Mouse (Mus musculus) forebrain, embryonic 13.5 days (tissue): ENCODE data around the gene Zfyve27. TPM values are rescaled to one million over a fixed set of nuclear protein-coding genes. Genes with fewer than 3 reads are reported as not detected.

Experiments used
- ATAC-seq: fragments of 200-750 bp; cut with Nextera tagmentation; 2 replicates; pipeline ENCODE4 v1.8.0; 2017
- H3K27ac ChIP-seq: fragments of 300-500 bp; sonication (generic); 2 replicates; pipeline ENCODE4 v1.5.1; 2015; ENCODE audit warnings: inconsistent platforms, mild to moderate bottlenecking, moderate library complexity
- H3K27me3 ChIP-seq: fragments of 300-500 bp; sonication (generic); 2 replicates; pipeline ENCODE4 v1.6.1; 2015; ENCODE audit warnings: mild to moderate bottlenecking, inconsistent platforms
- H3K36me3 ChIP-seq: fragments of 300-500 bp; sonication (generic); 2 replicates; pipeline ENCODE4 v1.6.1; 2015; ENCODE audit warnings: mild to moderate bottlenecking, inconsistent platforms; ENCODE audit not compliant: poor library complexity, severe bottlenecking
- H3K4me1 ChIP-seq: fragments of 300-500 bp; sonication (generic); 2 replicates; pipeline ENCODE4 v1.6.1; 2015; ENCODE audit warnings: inconsistent platforms
- H3K4me2 ChIP-seq: fragments of 300-500 bp; sonication (generic); 2 replicates; pipeline ENCODE4 v1.6.1; 2015; ENCODE audit warnings: inconsistent platforms, mild to moderate bottlenecking, moderate library complexity
- H3K4me3 ChIP-seq: fragments of 300-500 bp; sonication (generic); 2 replicates; pipeline ENCODE4 v1.5.1; 2015; ENCODE audit warnings: mild to moderate bottlenecking, inconsistent platforms
- H3K9ac ChIP-seq: fragments of 300-500 bp; sonication (generic); 2 replicates; pipeline ENCODE4 v1.6.1; 2015; ENCODE audit warnings: mild to moderate bottlenecking, inconsistent platforms
- H3K9me3 ChIP-seq: fragments of 300-500 bp; sonication (generic); replicated peaks from 2 replicates; pipeline ENCODE4 v1.6.1; 2016; ENCODE audit warnings: inconsistent platforms
- WGBS: fragments of 180-500 bp; shearing (Covaris S2); methylation state at CpG from one replicate; pipeline ENCODE4 v1.1.7; 2015; 5-methylcytosine and 5-hydroxymethylcytosine counted together
- polyA plus RNA-seq: library from polyadenylated mRNA; unstranded; fragments of >200 nt; fragmentation: Nextera tagmentation; extraction: Ambion mirVana; gene quantifications from 2 replicates; pipeline ENCODE4 v1.2.1, GENCODE M21; 2015

The Zfyve27 gene
- polyA plus RNA-seq, 1 experiment from 2014 or later, result 43.5 TPM

DNA sequence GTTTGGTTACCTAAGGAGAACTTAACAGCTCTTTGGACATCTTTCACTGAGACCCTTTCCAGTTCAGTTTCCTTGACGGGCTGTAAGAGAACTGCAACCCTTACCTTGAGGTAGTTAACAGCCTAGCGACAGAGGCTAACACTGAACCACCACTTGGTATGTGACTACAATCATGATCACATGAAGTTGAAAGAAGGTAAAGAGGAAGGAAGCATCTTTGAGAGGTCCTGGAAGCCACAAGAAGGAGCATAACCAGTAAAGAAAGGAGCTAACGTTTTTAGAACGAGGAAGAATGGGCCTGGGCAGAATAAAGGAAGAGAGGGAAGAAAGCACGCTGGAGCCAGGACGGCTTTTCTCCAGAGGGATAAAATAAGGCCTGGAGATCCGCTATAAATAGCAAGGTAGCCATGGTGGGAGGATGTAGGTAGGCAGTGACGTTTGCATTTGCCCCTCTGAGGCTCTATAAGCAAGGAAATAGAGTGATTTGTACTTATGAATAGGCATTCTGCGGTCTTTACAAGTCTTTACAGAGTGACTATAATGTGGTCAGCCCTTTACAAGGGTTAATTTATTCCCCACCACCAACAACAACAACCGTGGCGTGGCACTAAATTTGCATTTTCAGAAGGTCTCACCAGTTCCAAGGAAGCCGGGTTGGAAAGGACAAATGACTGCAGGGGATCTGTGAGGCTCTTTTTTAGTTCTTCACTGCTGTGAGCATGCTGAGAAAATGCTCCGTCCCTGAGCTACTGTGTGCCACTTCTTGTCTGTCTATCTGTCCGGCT, 34.0 kb upstream of the Zfyve27 start:
- Histone ChIP-seq H3K4me3 (peak overlapping the region; percentile 60), H3K9ac (peak overlapping the region; percentile 38), H3K4me1 (peaks cover 24% of the 10 kb centered on the region), H3K36me3 (peaks cover 7% of the 10 kb centered on the region), H3K27ac (peak overlapping the region; percentile 60), H3K9me3 (no peaks in the 10 kb centered on the region), H3K27me3 (peaks cover 8% of the 10 kb centered on the region; the same call in 1 of the 2 replicates), H3K4me2 (peak overlapping the region; percentile 85)
- 14% methylated on average over 14 of the region's 14 CpGs for WGBS
- ATAC-seq, result no peak; the same call in 1 of the 2 replicates

DNA sequence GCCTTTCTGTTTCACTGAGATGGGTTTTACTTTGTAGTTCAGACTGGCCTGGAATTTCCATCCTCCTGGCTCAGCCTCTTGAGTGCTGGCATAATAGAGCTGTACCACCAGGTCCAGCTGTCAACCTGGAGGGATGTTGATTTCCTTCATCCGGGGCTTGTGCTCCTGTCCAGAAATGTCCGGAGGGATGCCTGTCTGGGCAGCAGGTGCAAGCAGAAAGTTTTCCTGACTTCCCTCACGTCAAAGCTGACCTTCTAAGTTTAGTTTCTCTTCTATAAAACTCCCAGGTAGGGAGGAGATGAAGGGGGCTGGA, 33.5 kb upstream of the Zfyve27 start:
- Histone ChIP-seq H3K9ac (no peak overlapping the region), H3K4me1 (peaks cover 24% of the 10 kb centered on the region), H3K36me3 (peaks cover 2% of the 10 kb centered on the region; the same call in 1 of the 2 replicates), H3K9me3 (no peaks in the 10 kb centered on the region), H3K4me3 (no peak overlapping the region), H3K4me2 (no peak overlapping the region; the same call in 1 of the 2 replicates), H3K27me3 (peaks cover 8% of the 10 kb centered on the region; the same call in 1 of the 2 replicates), H3K27ac (peak overlapping the region; percentile 6; the same call in 1 of the 2 replicates)
- WGBS, result 66% methylated on average over 3 of the region's 3 CpGs
- no peak for ATAC-seq

DNA sequence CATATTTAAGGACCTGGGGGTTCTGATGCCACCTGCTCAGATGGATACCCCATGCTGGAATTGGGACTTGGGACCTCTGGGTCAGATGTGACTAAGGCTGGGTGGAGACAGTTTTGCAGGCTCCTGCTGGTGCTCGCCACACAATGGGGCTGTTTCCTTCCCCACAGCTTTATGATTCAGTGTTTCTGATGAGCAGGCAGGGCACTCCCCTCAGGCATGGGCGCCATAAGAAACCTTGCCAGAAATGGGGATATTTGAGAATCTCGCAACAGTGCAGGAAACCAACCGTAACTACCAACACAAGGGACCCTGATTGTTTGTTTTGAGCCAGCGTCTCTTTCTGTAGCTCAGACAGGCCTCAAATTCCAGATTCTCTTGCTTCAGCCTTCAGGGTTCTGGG, 32.6 kb upstream of the Zfyve27 start:
- no peak for ATAC-seq
- WGBS, result 81% methylated on average over 5 of the region's 5 CpGs
- Histone ChIP-seq H3K9me3 (no peaks in the 10 kb centered on the region), H3K27ac (no peak overlapping the region), H3K4me3 (no peak overlapping the region), H3K4me1 (peaks cover 27% of the 10 kb centered on the region), H3K36me3 (no peaks in the 10 kb centered on the region), H3K27me3 (peaks cover 8% of the 10 kb centered on the region; the same call in 1 of the 2 replicates), H3K9ac (no peak overlapping the region), H3K4me2 (no peak overlapping the region)

DNA sequence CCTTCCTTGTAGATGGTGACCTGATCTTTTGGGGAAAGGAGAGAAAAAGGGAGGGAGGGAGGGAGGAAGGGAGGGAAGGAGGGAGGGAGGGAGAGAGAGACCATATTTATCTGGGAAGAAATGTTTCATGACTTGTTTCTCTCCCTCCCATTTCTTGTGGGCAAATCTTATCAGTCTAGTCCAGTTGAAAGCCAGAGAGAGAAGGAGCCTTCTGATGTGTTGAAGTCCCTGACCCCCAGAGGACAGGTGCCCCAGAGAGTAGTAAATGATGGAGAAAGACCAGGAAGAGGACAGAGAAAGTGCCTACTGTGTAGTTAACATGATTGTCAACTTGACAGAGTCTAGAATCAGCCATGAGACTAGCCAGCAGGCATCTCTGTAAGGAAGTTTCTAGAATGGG, 28.7 kb upstream of the Zfyve27 start:
- no peak overlapping the region for H3K4me3 ChIP-seq
- no peaks in the 10 kb centered on the region for H3K9me3 ChIP-seq
- no peaks in the 10 kb centered on the region for H3K27me3 ChIP-seq
- ATAC-seq, result no peak
- H3K4me1 ChIP-seq, result peaks cover 10% of the 10 kb centered on the region
- H3K27ac ChIP-seq, result no peak overlapping the region
- no peak overlapping the region for H3K4me2 ChIP-seq
- no peaks in the 10 kb centered on the region for H3K36me3 ChIP-seq
- H3K9ac ChIP-seq, result no peak overlapping the region

DNA sequence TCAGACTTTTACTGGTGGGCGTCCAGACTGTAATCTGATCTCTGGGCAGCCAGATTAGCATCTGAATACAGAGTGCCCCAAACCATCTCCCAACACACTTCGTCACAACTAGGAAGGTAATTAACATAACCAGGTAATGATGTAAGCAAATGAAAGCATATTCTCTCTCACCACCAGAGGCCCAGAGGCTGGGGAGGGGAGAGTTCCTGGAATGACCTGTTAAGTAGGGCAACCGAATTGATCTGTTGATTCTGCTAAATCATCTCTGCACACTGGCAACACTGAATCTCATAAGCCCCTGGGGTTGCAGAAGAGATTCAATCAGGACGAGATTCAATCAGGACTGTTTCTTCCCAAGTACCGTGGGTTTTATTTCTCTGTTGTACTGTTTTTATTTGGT, 27.6 kb upstream of the Zfyve27 start:
- H3K4me2 ChIP-seq, result no peak overlapping the region
- WGBS, result 19% methylated on average over 5 of the region's 5 CpGs
- no peaks in the 10 kb centered on the region for H3K27me3 ChIP-seq

DNA sequence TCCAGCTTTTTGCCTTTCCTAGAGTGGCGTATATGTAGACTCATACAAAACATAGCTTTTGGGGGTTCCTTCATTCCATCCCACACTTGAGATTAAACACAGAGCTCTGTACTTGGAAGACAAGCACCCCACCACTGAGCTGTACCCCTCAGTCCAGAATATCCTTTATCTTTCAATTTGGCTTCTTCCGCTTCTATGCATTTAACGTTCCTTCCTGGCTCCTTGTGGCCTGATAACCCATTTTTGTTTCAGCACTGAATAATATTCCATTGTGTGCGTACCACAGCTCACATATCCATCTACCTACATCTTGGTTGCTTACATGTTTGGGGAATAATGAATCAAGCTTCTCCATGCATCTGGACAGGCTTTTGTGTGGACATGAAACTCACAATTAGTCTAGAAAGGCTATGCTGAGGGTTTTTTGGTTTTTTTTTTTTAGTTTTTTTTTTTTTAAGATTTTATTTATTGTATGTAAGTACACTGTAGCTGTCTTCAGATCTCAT, 26.5 kb upstream of the Zfyve27 start:
- no peak for ATAC-seq
- Histone ChIP-seq H3K27me3 (no peaks in the 10 kb centered on the region), H3K9me3 (no peaks in the 10 kb centered on the region), H3K4me2 (no peak overlapping the region), H3K4me1 (peaks cover 6% of the 10 kb centered on the region; the same call in 1 of the 2 replicates), H3K4me3 (no peak overlapping the region), H3K9ac (no peak overlapping the region), H3K27ac (no peak overlapping the region), H3K36me3 (no peaks in the 10 kb centered on the region)
- 89% methylated on average over 4 of the region's 4 CpGs for WGBS

More for the DNA sequence above, 27.6 kb upstream of the Zfyve27 start:
- Histone ChIP-seq H3K9me3 (no peaks in the 10 kb centered on the region), H3K4me1 (peaks cover 6% of the 10 kb centered on the region; the same call in 1 of the 2 replicates), H3K4me3 (no peak overlapping the region), H3K27ac (no peak overlapping the region), H3K9ac (no peak overlapping the region), H3K36me3 (no peaks in the 10 kb centered on the region)
- no peak for ATAC-seq

DNA sequence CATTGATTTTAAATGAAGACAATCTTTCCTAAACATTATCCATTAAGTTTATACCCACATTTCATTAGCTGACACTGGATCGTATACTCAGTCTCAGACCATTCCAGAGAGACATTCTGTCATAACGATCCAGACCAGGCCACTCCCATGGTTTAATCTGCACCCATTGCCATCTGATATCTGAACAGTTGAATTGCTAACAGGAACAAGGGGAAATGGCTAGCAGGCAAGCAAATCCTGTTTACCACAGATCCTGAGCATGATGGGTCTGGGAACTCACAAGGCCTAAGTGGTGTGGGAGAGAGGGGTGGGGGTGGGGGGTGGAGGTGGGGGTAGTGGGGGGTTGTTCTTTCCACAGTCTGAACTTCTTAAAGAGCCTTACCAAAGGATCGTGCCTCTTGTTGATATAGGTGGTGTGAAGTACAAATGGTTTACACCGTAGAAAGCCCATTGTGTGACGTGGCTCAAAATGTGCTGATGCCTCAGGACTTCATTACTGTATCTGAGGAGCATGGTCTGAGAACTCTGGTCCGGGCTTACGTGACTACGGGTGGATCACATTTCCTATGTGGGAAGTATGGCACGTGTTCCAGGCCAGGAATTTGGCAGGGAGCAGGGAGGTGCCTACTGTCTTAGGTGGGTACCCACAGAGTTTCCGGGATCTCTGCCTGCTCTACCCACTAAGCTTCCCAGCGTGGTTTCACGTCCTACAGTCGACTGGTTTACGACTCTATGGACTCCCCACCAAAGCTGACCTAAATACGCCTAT, 25.1 kb upstream of the Zfyve27 start:
- no peak overlapping the region for H3K27ac ChIP-seq
- H3K4me2 ChIP-seq, result no peak overlapping the region
- no peaks in the 10 kb centered on the region for H3K9me3 ChIP-seq
- 93% methylated on average over 15 of the region's 15 CpGs for WGBS
- H3K36me3 ChIP-seq, result no peaks in the 10 kb centered on the region
- no peaks in the 10 kb centered on the region for H3K27me3 ChIP-seq
- no peak overlapping the region for H3K4me3 ChIP-seq
- H3K9ac ChIP-seq, result no peak overlapping the region
- no peak for ATAC-seq
- H3K4me1 ChIP-seq, result peaks cover 6% of the 10 kb centered on the region; the same call in 1 of the 2 replicates

DNA sequence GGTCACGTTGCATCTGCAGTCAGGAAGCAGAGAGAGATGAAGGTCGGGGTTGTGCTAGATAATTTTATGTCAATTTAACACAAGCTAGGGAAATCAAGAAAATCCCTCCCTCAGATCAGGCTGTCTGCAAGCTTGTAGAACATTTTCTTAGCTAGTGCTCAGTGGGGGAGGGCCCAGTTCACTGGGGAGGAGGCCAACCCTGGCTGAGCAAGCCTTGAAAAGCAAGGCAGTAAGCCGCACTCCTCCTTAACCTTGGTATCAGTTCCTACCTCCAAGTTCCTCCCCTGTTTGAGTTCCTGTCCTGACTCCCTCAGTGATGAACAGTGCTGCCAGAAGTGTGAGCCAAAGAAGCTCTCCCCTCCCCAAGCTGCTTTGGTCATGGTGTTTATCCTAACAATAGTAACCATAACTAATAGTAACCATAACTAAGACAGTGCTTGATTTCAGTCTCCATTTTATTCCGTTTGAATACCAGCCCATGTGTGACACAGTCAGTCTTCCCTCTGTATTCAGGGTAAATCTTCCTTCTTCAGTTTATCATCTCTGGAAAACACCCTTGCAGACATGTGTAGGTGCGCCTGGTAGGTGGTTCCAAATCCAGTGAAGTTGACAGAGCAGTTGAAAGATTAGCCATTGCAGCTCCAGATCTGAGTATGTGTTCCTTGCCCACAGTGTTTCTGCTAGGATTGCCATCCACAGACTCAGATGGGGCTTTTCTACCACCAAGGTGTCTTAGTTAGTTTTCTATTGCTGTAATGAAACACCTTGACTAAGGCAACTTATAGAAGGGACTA, 23.8 kb upstream of the Zfyve27 start:
- 88% methylated on average over 5 of the region's 5 CpGs for WGBS
- no peak overlapping the region for H3K27ac ChIP-seq
- H3K4me2 ChIP-seq, result no peak overlapping the region
- ATAC-seq, result no peak
- H3K9me3 ChIP-seq, result no peaks in the 10 kb centered on the region
- no peaks in the 10 kb centered on the region for H3K36me3 ChIP-seq
- no peak overlapping the region for H3K9ac ChIP-seq
- peaks cover 6% of the 10 kb centered on the region; the same call in 1 of the 2 replicates for H3K4me1 ChIP-seq
- no peaks in the 10 kb centered on the region for H3K27me3 ChIP-seq
- H3K4me3 ChIP-seq, result no peak overlapping the region

DNA sequence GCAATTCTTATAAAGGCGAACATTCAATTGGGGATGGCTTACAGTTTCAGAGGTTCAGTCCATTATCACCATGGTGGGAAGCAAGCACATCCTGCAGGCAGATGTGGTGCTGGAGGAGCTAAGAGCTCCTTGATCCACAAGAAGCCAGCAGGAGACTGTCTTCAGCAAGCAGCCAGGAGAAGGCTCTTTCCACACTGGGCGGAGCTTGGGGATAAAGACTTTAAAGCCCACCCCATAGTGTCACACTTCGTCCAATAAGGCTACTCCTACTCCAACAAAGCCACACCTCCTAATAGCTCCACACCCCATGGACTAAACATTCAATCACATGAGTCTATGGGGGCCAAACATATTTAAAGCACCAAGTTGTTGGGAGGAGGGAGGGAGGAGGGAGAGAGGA, 21.8 kb upstream of the Zfyve27 start:
- Histone ChIP-seq H3K4me1 (0 out of 2 replicates have a peak, but pooled peaks cover 1% of the 10 kb centered on the region), H3K27me3 (peaks cover 17% of the 10 kb centered on the region), H3K9me3 (no peaks in the 10 kb centered on the region), H3K4me2 (no peak overlapping the region), H3K4me3 (no peak overlapping the region), H3K36me3 (no peaks in the 10 kb centered on the region), H3K27ac (no peak overlapping the region), H3K9ac (no peak overlapping the region)
- no peak for ATAC-seq
- 78% methylated on average over 3 of the region's 3 CpGs for WGBS

DNA sequence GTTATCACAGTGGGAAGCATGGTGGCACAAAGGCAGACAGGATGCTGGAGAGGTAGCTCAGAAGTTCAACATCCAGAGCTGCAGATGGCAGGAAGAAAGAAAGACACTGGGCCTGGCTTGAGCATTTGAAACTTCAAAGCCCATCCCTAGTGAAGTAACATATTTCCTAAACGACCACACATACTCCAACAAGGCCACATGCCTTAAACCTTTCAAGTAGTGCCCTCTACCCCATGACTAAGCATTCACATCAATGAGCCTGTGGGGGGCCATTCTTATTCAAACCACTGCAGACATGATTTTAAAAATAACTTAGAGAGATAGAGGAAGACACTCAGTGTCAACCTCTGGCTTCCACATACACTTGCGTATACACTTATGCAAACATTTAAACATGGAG, 21.0 kb upstream of the Zfyve27 start:
- WGBS, result 76% methylated on average over 2 of the region's 2 CpGs
- no peak overlapping the region for H3K27ac ChIP-seq
- no peak overlapping the region for H3K9ac ChIP-seq
- no peak overlapping the region for H3K4me3 ChIP-seq
- no peak overlapping the region for H3K4me2 ChIP-seq
- H3K36me3 ChIP-seq, result no peaks in the 10 kb centered on the region
- ATAC-seq, result no peak
- no peaks in the 10 kb centered on the region for H3K9me3 ChIP-seq
- peaks cover 7% of the 10 kb centered on the region for H3K4me1 ChIP-seq
- peaks cover 17% of the 10 kb centered on the region for H3K27me3 ChIP-seq

DNA sequence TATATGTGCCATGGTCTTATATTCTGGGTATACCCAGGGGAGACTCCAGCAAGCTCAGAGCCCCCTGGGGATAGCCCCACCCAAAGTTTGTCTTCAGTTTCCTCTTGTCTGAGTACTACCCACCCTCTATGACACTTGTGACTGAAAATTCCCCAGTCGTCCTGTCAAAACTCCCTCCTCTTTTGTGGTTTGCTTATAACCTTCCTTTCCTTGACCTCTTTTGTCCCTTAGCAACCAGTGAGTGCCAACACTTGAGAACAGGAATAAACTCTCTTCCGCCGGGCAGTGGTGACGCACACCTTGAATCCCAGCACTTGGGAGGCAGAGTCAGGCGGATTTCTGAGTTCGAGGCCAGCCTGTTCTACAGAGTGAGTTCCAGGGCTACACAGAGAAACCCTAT, 19.7 kb upstream of the Zfyve27 start:
- H3K4me3 ChIP-seq, result no peak overlapping the region
- no peaks in the 10 kb centered on the region for H3K9me3 ChIP-seq
- H3K4me1 ChIP-seq, result peaks cover 17% of the 10 kb centered on the region
- WGBS, result 57% methylated on average over 6 of the region's 6 CpGs
- no peaks in the 10 kb centered on the region for H3K36me3 ChIP-seq
- no peak for ATAC-seq
- no peak overlapping the region for H3K27ac ChIP-seq
- H3K27me3 ChIP-seq, result peaks cover 29% of the 10 kb centered on the region
- no peak overlapping the region for H3K9ac ChIP-seq
- H3K4me2 ChIP-seq, result no peak overlapping the region
